Mouse (Mus musculus) forebrain, embryonic 14.5 days (tissue): ENCODE measurements around the gene Hils1. TPM values are rescaled to one million over a fixed set of nuclear protein-coding genes. Genes with fewer than 3 reads are reported as not detected.
"Not testable (repeated sequence)": the region's sequence is repeated elsewhere in the genome, so short reads cannot be mapped to it uniquely, and the experiment has no call there.

ENCODE experiments used
- ATAC-seq: fragments of 200-750 bp; cut with Nextera tagmentation; 2 replicates; pipeline ENCODE4 v1.8.0; 2017; ENCODE audit warnings: mild to moderate bottlenecking, moderate library complexity
- DNase-seq: peaks from one replicate; pipeline ENCODE4 v3.0.0-alpha.2; 2015; ENCODE audit warnings: low spot score
- H3K27ac ChIP-seq: fragments of 300-500 bp; sonication (generic); 2 replicates; pipeline ENCODE4 v1.5.1; 2014; ENCODE audit warnings: low read depth, mild to moderate bottlenecking, control low read depth, low read length, moderate library complexity
- H3K27me3 ChIP-seq: fragments of 300-500 bp; sonication (generic); replicated peaks from 2 replicates; pipeline ENCODE4 v1.6.1; 2014; ENCODE audit warnings: low read length, control low read depth, mixed read lengths; ENCODE audit not compliant: control insufficient read depth, insufficient read depth
- H3K36me3 ChIP-seq: fragments of 300-500 bp; sonication (generic); 2 replicates; pipeline ENCODE4 v1.6.1; 2014; ENCODE audit warnings: low read length, control low read depth; ENCODE audit not compliant: control insufficient read depth, insufficient read depth
- H3K4me1 ChIP-seq: fragments of 300-500 bp; sonication (generic); 2 replicates; pipeline ENCODE4 v1.6.1; 2014; ENCODE audit warnings: antibody characterized with exemption, low read length, control low read depth; ENCODE audit not compliant: control insufficient read depth, insufficient read depth
- H3K4me2 ChIP-seq: fragments of 300-500 bp; sonication (generic); 2 replicates; pipeline ENCODE4 v1.6.1; 2014; ENCODE audit warnings: mild to moderate bottlenecking, control low read depth, low read length
- H3K4me3 ChIP-seq: fragments of 300-500 bp; sonication (generic); 2 replicates; pipeline ENCODE4 v1.5.1; 2014; ENCODE audit warnings: low read depth, low read length, control low read depth
- H3K9ac ChIP-seq: fragments of 300-500 bp; sonication (generic); 2 replicates; pipeline ENCODE4 v1.6.1; 2014; ENCODE audit warnings: mild to moderate bottlenecking, low read length, control low read depth, moderate library complexity
- H3K9me3 ChIP-seq: fragments of 300-500 bp; sonication (generic); replicated peaks from 2 replicates; pipeline ENCODE4 v1.6.1; 2016; ENCODE audit warnings: low read length, control low read depth, mixed read lengths; ENCODE audit not compliant: control insufficient read depth
- WGBS: fragments of 180-500 bp; shearing (Covaris S2); extraction: QIAGEN DNeasy Blood & Tissue Kit; methylation state at CpG from one replicate; pipeline ENCODE4 v1.1.7; 2014; 5-methylcytosine and 5-hydroxymethylcytosine counted together
- polyA plus RNA-seq: library from polyadenylated mRNA; unstranded; fragments of >200 nt; fragmentation: Nextera tagmentation; extraction: Ambion mirVana; gene quantifications from 2 replicates; pipeline ENCODE4 v1.2.1, GENCODE M21; 2014

Gene Hils1
- polyA plus RNA-seq, 1 experiment from 2014 or later: not detected

DNA sequence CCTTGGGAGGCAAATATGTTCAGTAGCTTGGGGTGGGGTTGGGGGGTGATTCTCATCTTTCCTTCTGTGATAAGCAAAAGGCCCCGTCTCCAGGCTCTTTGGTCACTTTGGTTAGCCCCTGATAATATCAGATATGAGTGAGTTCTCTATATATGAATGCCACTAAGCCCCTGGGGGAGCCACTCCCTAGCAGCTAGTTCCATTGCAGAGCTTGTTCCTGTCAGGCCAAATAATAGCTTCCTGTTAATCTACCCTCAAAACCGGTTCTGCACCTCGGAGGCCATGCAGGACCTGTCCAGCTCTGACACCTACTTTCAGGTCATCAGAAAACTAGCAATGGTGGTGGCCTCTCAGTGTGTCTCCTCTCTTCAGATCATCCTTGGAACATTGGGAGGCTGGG is 40.0 kb downstream of the Hils1 start:
- no peak for DNase-seq
- Histone ChIP-seq H3K9ac (0 out of 2 replicates have a peak overlapping the region, but pooled peaks have one; percentile 60), H3K36me3 (peaks cover 35% of the 10 kb centered on the region), H3K27me3 (no peaks in the 10 kb centered on the region), H3K4me3 (no peak overlapping the region), H3K9me3 (no peaks in the 10 kb centered on the region), H3K4me1 (peaks cover 31% of the 10 kb centered on the region), H3K4me2 (peak overlapping the region; percentile 68), H3K27ac (peak overlapping the region; percentile 80)
- 81% methylated on average over 3 of the region's 3 CpGs for WGBS
- ATAC-seq: no peak

GRCm38 (mm10) chr11:95008661-95009628 is 41.6 kb downstream of the Hils1 start:
- Histone ChIP-seq H3K4me2 (peak overlapping the region; percentile 92), H3K9me3 (no peaks in the 10 kb centered on the region), H3K27ac (peak overlapping the region; percentile 98), H3K4me1 (peaks cover 43% of the 10 kb centered on the region), H3K36me3 (peaks cover 20% of the 10 kb centered on the region), H3K27me3 (no peaks in the 10 kb centered on the region), H3K4me3 (peak overlapping the region; percentile 91), H3K9ac (peak overlapping the region; percentile 99)
- ATAC-seq: peak; percentile 6; the same call in 1 of the 2 replicates
- peak; percentile 59 for DNase-seq
- 31% methylated on average over 15 of the region's 15 CpGs for WGBS

DNA sequence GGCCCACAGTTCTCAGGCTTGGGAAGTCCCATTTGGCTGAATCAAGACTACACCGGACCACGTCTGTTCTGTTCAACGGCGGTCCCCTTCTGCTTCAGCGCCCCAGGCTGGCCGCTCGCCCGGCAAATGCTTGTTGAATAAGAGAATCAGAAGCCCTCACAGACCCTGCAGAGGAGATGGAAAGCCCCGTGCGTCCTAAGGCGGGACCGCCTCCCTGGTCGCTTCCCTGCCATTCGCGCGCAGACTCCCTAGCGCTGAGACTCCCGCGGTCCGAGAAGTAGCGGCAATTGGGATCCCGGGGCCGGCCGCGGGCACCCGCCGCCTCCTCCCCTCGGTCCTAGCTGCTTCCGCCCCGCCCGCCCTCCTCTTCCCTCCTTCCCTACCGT is 42.2 kb downstream of the Hils1 start, which contains the start of gene Samd14:
Gene Samd14, plus strand, starts transcription at position 251 of the 386 bp plus-strand sequence.
- DNase-seq (peak; percentile 94), ATAC-seq (peak; percentile 85)
- Histone ChIP-seq H3K27ac (peak within 1 kb of the TSS; percentile 98), H3K4me1 (peaks cover 46% of the 10 kb centered on the region), H3K9ac (peak within 1 kb of the TSS; percentile 99), H3K27me3 (no peaks in the 10 kb centered on the region), H3K9me3 (no peaks in the 10 kb centered on the region), H3K4me3 (peak within 1 kb of the TSS; percentile 91), H3K4me2 (peak within 1 kb of the TSS; percentile 92), H3K36me3 (peaks cover 21% of the 10 kb centered on the region)
- under 1% methylated on average over 32 of the region's 32 CpGs for WGBS

DNA sequence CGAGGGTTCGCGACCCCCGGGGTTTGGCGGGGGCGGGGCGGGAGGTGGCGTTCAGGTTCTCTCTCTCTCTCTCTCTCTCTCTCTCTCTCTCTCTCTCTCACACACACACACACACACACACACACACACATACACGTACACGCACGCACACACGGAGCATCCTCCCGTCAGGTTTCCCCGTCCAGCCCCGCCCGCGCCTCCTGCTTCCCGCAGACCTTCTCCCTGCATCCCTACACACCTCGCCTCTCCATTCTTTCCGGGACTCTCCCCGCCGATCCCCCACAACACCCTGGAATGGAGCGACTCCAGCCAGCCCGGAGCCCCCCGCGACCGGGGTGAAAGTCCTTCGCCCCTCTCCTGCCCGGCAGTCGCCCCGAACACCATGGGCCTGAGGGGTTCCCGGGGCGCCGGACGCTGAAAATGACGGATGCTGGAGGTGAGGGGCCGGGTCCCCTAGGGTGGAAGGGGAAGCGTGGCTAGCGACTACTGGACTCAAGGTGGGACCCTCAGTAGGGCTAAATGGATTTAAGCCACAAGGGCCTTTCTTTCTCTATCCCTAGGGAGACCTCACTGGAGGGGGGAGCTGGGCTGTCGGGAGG is 42.8 kb downstream of the Hils1 start:
- peaks cover 21% of the 10 kb centered on the region for H3K36me3 ChIP-seq
- 1% methylated on average over 32 of the region's 40 CpGs for WGBS

GRCm38 (mm10) chr11:95010841-95011403 is 43.5 kb downstream of the Hils1 start:
- Histone ChIP-seq H3K4me3 (peak overlapping the region; percentile 91), H3K27ac (peak overlapping the region; percentile 98), H3K9ac (peak overlapping the region; percentile 99), H3K4me1 (peaks cover 46% of the 10 kb centered on the region), H3K4me2 (peak overlapping the region; percentile 92), H3K36me3 (peaks cover 21% of the 10 kb centered on the region)
- not testable (repeated sequence) for DNase-seq, ATAC-seq, H3K9me3 ChIP-seq, H3K27me3 ChIP-seq
- WGBS: 2% methylated on average over 4 of the region's 4 CpGs

More for the DNA sequence above, 42.8 kb downstream of the Hils1 start:
- Histone ChIP-seq H3K4me1 (peaks cover 46% of the 10 kb centered on the region), H3K4me3 (peak overlapping the region; percentile 91), H3K9ac (peak overlapping the region; percentile 99), H3K4me2 (peak overlapping the region; percentile 92), H3K27ac (peak overlapping the region; percentile 98), H3K9me3 (no peaks in the 10 kb centered on the region), H3K27me3 (no peaks in the 10 kb centered on the region)
- DNase-seq: peak; percentile 69
- ATAC-seq: peak; percentile 54

DNA sequence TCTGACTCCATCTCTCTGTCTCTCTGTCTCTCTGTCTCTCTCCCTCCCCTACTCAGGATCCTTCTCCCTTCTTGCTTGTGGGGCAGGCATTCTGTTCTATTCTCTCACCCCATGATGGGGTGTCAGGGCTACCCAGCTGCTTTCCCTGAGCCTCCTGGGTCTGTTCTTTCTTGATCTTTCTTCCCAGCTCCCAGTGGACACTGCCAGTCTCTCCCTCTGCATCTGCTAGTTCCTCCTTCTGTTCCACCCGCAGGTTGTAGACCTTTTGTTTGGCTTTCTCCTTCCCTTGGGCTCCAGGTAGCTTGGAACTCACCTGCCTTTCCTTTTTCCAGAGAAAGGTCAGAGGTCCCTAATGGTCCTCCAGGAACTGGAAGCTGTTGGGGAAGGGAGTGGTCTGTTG is 44.0 kb downstream of the Hils1 start:
- H3K4me2 ChIP-seq: peak overlapping the region; percentile 92
- H3K4me1 ChIP-seq: peaks cover 44% of the 10 kb centered on the region
- H3K27me3 ChIP-seq: no peaks in the 10 kb centered on the region
- H3K9ac ChIP-seq: peak overlapping the region; percentile 99
- peaks cover 25% of the 10 kb centered on the region for H3K36me3 ChIP-seq
- WGBS: 29% methylated on average over 1 of the region's 1 CpGs
- DNase-seq (no peak), ATAC-seq (no peak)
- peak overlapping the region; percentile 91 for H3K4me3 ChIP-seq
- H3K27ac ChIP-seq: 0 out of 2 replicates have a peak overlapping the region, but pooled peaks have one; percentile 55
- no peaks in the 10 kb centered on the region for H3K9me3 ChIP-seq

GRCm38 (mm10) chr11:95012075-95012474 is 44.7 kb downstream of the Hils1 start:
- Histone ChIP-seq H3K4me2 (peak overlapping the region; percentile 92), H3K9ac (peak overlapping the region; percentile 99), H3K4me3 (peak overlapping the region; percentile 91), H3K36me3 (peaks cover 27% of the 10 kb centered on the region), H3K27me3 (no peaks in the 10 kb centered on the region), H3K27ac (0 out of 2 replicates have a peak overlapping the region, but pooled peaks have one; percentile 55), H3K4me1 (peaks cover 40% of the 10 kb centered on the region), H3K9me3 (no peaks in the 10 kb centered on the region)
- 41% methylated on average over 3 of the region's 3 CpGs for WGBS
- no peak for DNase-seq
- ATAC-seq: no peak

- Histone ChIP-seq H3K27ac (no peak overlapping the region), H3K27me3 (no peaks in the 10 kb centered on the region), H3K4me1 (peaks cover 38% of the 10 kb centered on the region), H3K4me2 (peak overlapping the region; percentile 92), H3K9me3 (no peaks in the 10 kb centered on the region), H3K4me3 (peak overlapping the region; percentile 91), H3K36me3 (peaks cover 28% of the 10 kb centered on the region), H3K9ac (peak overlapping the region; percentile 99)
- peak; percentile 34 for DNase-seq
- 25% methylated on average over 3 of the region's 3 CpGs for WGBS
- ATAC-seq: no peak
Observed at GRCm38 (mm10) chr11:95012487-95012886, 45.1 kb downstream of the Hils1 start.
